Mouse (Mus musculus): ENCODE results near the gene Prr19.
"Not testable (repeated sequence)": the region's sequence is repeated elsewhere in the genome, so short reads cannot be mapped to it uniquely, and the experiment has no call there.

Prr19 gene

DNA sequence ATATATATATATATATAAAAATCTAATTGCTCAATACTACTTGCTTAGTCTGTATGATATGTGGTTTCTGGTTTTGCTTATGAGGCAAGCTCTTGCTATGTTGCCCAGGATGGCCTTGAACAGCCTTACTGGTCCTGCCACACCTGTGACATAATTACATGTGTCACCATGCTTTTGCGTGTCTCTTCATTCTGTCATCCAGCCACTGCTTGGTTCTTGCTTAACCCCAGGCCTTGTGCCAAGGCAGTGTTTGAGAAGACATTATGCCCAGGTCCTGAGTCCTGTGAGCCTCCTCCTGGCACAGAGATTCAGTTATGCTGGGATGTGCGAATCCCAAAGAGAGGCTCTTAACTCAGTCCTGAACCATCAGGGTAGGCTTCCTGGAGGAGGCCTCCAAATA, 22.0 kb downstream of the Prr19 start:
- DNase-seq: no peak

DNA sequence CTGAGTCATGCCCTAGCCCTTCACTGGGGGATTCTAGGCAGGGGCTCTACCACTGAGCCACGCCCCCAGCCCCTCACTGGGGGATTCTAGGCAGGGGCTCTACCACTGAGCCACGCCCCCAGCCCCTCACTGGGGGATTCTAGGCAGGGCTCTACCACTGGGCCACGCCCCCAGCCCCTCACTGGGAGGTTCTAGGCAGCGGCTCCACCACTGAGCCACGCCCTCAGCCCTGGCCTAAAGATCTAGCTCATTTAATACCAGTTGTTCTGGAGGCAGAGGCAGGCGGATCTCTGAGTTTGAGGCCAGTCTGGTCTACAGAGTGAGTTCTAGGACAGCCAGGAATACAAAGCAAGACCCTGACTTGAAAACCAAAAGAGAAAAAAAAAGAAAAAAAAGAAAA, 24.2 kb downstream of the Prr19 start:
- not testable (repeated sequence) for DNase-seq

DNA sequence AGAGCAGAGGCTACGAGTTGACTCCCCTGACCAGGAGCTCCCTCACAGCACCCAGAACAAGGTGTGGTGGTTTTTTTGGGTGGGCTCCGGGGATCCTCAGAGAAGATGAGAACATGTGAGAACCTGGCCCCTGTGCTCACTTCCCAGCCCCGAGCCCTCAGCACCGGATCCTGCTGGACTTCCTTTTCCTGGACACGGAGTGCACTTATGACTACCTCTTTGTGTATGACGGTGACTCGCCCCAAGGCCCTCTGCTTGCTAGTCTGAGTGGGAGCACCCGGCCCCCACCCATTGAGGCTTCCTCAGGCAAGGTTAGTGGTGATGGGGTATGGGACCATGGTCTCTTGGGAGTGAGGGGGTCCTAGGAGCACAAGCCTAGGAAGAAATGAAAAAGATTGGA, 25.0 kb downstream of the Prr19 start:
- DNase-seq: no peak

DNA sequence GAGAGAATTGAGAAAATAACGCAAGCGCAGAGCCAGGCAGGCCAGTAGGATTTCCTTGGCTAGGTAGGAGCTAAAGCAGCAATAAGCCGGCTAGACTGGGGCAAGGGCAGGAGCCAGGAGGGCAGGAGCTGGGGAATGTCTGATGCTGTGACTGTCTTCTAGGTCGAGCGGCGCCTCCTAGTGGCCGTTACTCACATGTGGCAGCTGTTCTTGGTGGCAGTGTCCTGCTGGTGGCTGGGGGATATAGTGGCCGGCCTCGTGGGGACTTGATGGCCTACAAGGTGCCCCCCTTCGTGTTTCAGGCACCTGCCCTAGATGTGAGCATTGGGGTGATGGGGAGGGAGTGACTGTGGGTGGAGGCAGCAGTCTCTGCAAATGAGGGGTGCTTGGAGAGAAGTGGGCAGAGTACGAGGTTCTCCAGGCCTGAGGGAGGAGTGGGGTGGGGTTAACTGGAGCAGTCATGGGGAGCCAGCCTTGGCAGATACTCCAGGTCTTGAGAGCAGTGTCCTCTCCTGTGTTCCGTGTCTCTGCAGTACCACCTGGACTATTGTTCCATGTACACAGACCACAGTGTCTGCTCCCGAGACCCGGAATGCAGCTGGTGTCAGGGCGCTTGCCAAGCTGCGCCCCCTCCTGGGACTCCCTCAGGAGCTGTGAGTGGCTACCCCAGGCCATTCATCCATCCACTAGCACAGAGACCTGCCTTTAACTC, 32.5 kb downstream of the Prr19 start:
- DNase-seq: no peak

- DNase-seq: no peak
Measured at GRCm38 (mm10) chr7:25334472-25334871, 33.3 kb downstream of the Prr19 start.

GRCm38 (mm10) chr7:25339329-25339728, 38.1 kb downstream of the Prr19 start:
- no peak for DNase-seq

GRCm38 (mm10) chr7:25341000-25341784, 40.0 kb downstream of the Prr19 start:
- no peak for DNase-seq

- DNase-seq: no peak
Measured at GRCm38 (mm10) chr7:25348861-25349260, 47.6 kb downstream of the Prr19 start.

All from right cerebral cortex, postnatal 25 days (tissue).